Mouse (Mus musculus): ENCODE data around the gene Spop.

GRCm38 (mm10) chr11:95467731-95468130 is 53.9 kb downstream of the Spop start:
- TF ChIP-seq CTCF (IDR thresholded peaks at IDR 0.05; ENCODE audit: low read depth, low read length) = no peak
- TF ChIP-seq POLR2A (IDR thresholded peaks at IDR 0.05; ENCODE audit: extremely low read depth, insufficient read depth, low read length) = no peak

All from liver, adult 2 months (tissue).